Mouse (Mus musculus): Measurements from ENCODE around the gene Rrp12.
"Not testable (repeated sequence)": the region's sequence is repeated elsewhere in the genome, so short reads cannot be mapped to it uniquely, and the experiment has no call there.

The Rrp12 gene

GRCm38 (mm10) chr19:41850021-41850718, 45.8 kb downstream of the Rrp12 start:
- no peak for DNase-seq (ENCODE audit: extremely low read depth, low read depth, low spot score)

- no peak for DNase-seq (ENCODE audit: extremely low read depth, low read depth, low spot score)
Observed at GRCm38 (mm10) chr19:41847992-41848851, 47.8 kb downstream of the Rrp12 start, which contains the start of gene Frat2. TSS of gene Frat2 (minus strand) at chr19:41848132.

- not testable (repeated sequence) for DNase-seq (ENCODE audit: extremely low read depth, low read depth, low spot score)
Observed at GRCm38 (mm10) chr19:41847614-41847991, 48.4 kb downstream of the Rrp12 start.

GRCm38 (mm10) chr19:41847091-41847581, 48.8 kb downstream of the Rrp12 start:
- DNase-seq (ENCODE audit: extremely low read depth, low read depth, low spot score): no peak

GRCm38 (mm10) chr19:41846366-41847090, 49.4 kb downstream of the Rrp12 start:
- no peak for DNase-seq (ENCODE audit: extremely low read depth, low read depth, low spot score)

GRCm38 (mm10) chr19:41844345-41844744, 51.6 kb downstream of the Rrp12 start:
- no peak for DNase-seq (ENCODE audit: extremely low read depth, low read depth, low spot score)

GRCm38 (mm10) chr19:41842706-41843105, 53.3 kb downstream of the Rrp12 start:
- DNase-seq (ENCODE audit: extremely low read depth, low read depth, low spot score): no peak

- DNase-seq (ENCODE audit: extremely low read depth, low read depth, low spot score): no peak
Observed at GRCm38 (mm10) chr19:41842196-41842595, 53.8 kb downstream of the Rrp12 start.

- no peak for DNase-seq (ENCODE audit: extremely low read depth, low read depth, low spot score)
Observed at GRCm38 (mm10) chr19:41841105-41841750, 54.7 kb downstream of the Rrp12 start.

GRCm38 (mm10) chr19:41839685-41840084, 56.3 kb downstream of the Rrp12 start:
- no peak for DNase-seq (ENCODE audit: extremely low read depth, low read depth, low spot score)

GRCm38 (mm10) chr19:41838808-41839207, 57.2 kb downstream of the Rrp12 start:
- no peak for DNase-seq (ENCODE audit: extremely low read depth, low read depth, low spot score)

GRCm38 (mm10) chr19:41837917-41838261, 58.1 kb downstream of the Rrp12 start:
- DNase-seq (ENCODE audit: extremely low read depth, low read depth, low spot score): no peak

GRCm38 (mm10) chr19:41837194-41837916, 58.6 kb downstream of the Rrp12 start:
- no peak for DNase-seq (ENCODE audit: extremely low read depth, low read depth, low spot score)

GRCm38 (mm10) chr19:41836719-41837118, 59.3 kb downstream of the Rrp12 start:
- DNase-seq (ENCODE audit: extremely low read depth, low read depth, low spot score): no peak

GRCm38 (mm10) chr19:41835816-41836215, 60.2 kb downstream of the Rrp12 start:
- no peak for DNase-seq (ENCODE audit: extremely low read depth, low read depth, low spot score)

GRCm38 (mm10) chr19:41835407-41835806, 60.6 kb downstream of the Rrp12 start:
- DNase-seq (ENCODE audit: extremely low read depth, low read depth, low spot score): no peak

- no peak for DNase-seq (ENCODE audit: extremely low read depth, low read depth, low spot score)
Observed at GRCm38 (mm10) chr19:41832501-41833201, 63.3 kb downstream of the Rrp12 start.

GRCm38 (mm10) chr19:41831718-41832391, 64.1 kb downstream of the Rrp12 start:
- no peak for DNase-seq (ENCODE audit: extremely low read depth, low read depth, low spot score)

- DNase-seq (ENCODE audit: extremely low read depth, low read depth, low spot score): no peak
Observed at GRCm38 (mm10) chr19:41831101-41831570, 64.8 kb downstream of the Rrp12 start.

All from fat pad, adult 2 months (tissue).